Mouse (Mus musculus) E14TG2a.4 (cell line): Measurements from ENCODE around the gene Abcb6.

ENCODE experiments used
- CTCF ChIP-seq: conservative IDR thresholded peaks from 2 replicates; pipeline ENCODE4 v1.5.1; 2014; ENCODE audit warnings: low read length
- POU5F1 ChIP-seq: IDR thresholded peaks from 2 replicates; pipeline ENCODE4 v1.6.1; 2014; ENCODE audit warnings: low read length, borderline replicate concordance

GRCm38 (mm10) chr1:75141486-75142190 is 38.6 kb downstream of the Abcb6 start:
- TF ChIP-seq CTCF = no peak
- no peak for TF ChIP-seq POU5F1
